Comparison of ENCODE assay signal across 8 mouse cellular contexts in genomic region chr17:29254784-29255183, GRCm38 (mm10). TPM values are rescaled to one million over a fixed set of nuclear protein-coding genes. Genes with fewer than 3 reads are reported as not detected.
DNase-seq lines count a peak whose midpoint lies in the region; ATAC-seq and TF ChIP-seq lines count a peak whose summit lies in the region.
"Not testable (repeated sequence)": the region's sequence is repeated elsewhere in the genome, so short reads cannot be mapped to it uniquely, and the experiment has no call there.
"Had no signal": no experiment of that assay in that cellular context is flagged by ENCODE, and none has a peak within 500 bp of the region (broad histone marks: within the 10 kb centered on the region; RNA-seq: fewer than 3 reads in every experiment).

No protein-coding gene starts in this region.

- H3K4me2 ChIP-seq in heart, embryonic 13.5 days; heart, embryonic 16.5 days (ENCODE audit: low read depth, low read length): not testable (repeated sequence)

- not testable (repeated sequence) for TF ChIP-seq POLR2A in liver, adult 2 months (IDR thresholded peaks at IDR 0.05; ENCODE audit: extremely low read depth, insufficient read depth, low read length)

- WGBS in heart, embryonic 10.5 days, result 93% methylated on average over 6 of the region's 6 CpGs
- WGBS in heart, embryonic 13.5 days, result 84% methylated on average over 6 of the region's 6 CpGs
- 80% methylated on average over 6 of the region's 6 CpGs for WGBS in heart, embryonic 16.5 days
- WGBS in liver, adult 2 months, result 33% methylated on average over 6 of the region's 6 CpGs

- not testable (repeated sequence) for H3K79me2 ChIP-seq in liver, adult 2 months (ENCODE audit: control insufficient read depth, insufficient read depth, low read length)

- DNase-seq in adrenal gland, postnatal 10 days, result peak; percentile 48
- peak; percentile 35 to 37 for DNase-seq in adrenal gland, postnatal 36 days
- not testable (repeated sequence) for DNase-seq in heart, embryonic 10.5 days (ENCODE audit: low spot score)
- peak; percentile 77 for DNase-seq in liver, adult 2 months (ENCODE audit: extremely low read depth, low read depth, low spot score)

- H3K27me3 ChIP-seq in heart, embryonic 10.5 days (ENCODE audit: insufficient read depth, poor library complexity, severe bottlenecking); heart, embryonic 13.5 days (replicated peaks); heart, embryonic 16.5 days (ENCODE audit: control insufficient read depth, insufficient read depth, low read length); liver, adult 2 months (ENCODE audit: control insufficient read depth, insufficient read depth, low read length): not testable (repeated sequence)

- H3K9ac ChIP-seq in heart, embryonic 13.5 days, result peak overlapping the region; percentile 51; the same call in 1 of the 2 replicates
- H3K9ac ChIP-seq in heart, embryonic 16.5 days (ENCODE audit: low read length); liver, adult 2 months (ENCODE audit: low read depth, low read length): not testable (repeated sequence)

- peaks cover 87% of the 10 kb centered on the region for H3K4me1 ChIP-seq in heart, embryonic 10.5 days
- peaks cover 99% of the 10 kb centered on the region for H3K4me1 ChIP-seq in heart, embryonic 13.5 days
- H3K4me1 ChIP-seq in heart, embryonic 16.5 days (ENCODE audit: control insufficient read depth, insufficient read depth, low read length), result peaks cover 83% of the 10 kb centered on the region
- peaks cover 41% of the 10 kb centered on the region for H3K4me1 ChIP-seq in liver, adult 2 months (ENCODE audit: control insufficient read depth, insufficient read depth, low read length)

- not testable (repeated sequence) for TF ChIP-seq CTCF in liver, adult 2 months (IDR thresholded peaks at IDR 0.05; ENCODE audit: low read depth, low read length)

- H3K27ac ChIP-seq in heart, embryonic 10.5 days, result peak overlapping the region; percentile 77
- peak overlapping the region; percentile 95 for H3K27ac ChIP-seq in heart, embryonic 13.5 days (replicated peaks)
- H3K27ac ChIP-seq in heart, embryonic 16.5 days (ENCODE audit: low read length), result peak overlapping the region; percentile 86
- peak overlapping the region; percentile 70 for H3K27ac ChIP-seq in liver, adult 2 months (replicated peaks; ENCODE audit: insufficient read depth, low read depth, low read length)

- H3K9me3 ChIP-seq in heart, embryonic 10.5 days; heart, embryonic 13.5 days; heart, embryonic 16.5 days (replicated peaks; ENCODE audit: control insufficient read depth, low read length): not testable (repeated sequence)

- H3K4me3 ChIP-seq in heart, embryonic 10.5 days; heart, embryonic 13.5 days; heart, embryonic 16.5 days (ENCODE audit: low read length); liver, adult 2 months (ENCODE audit: insufficient read depth, low read depth, low read length): not testable (repeated sequence)

- peaks cover 88% of the 10 kb centered on the region for H3K36me3 ChIP-seq in heart, embryonic 10.5 days
- H3K36me3 ChIP-seq in heart, embryonic 13.5 days, result peaks cover 62% of the 10 kb centered on the region
- not testable (repeated sequence) for H3K36me3 ChIP-seq in heart, embryonic 16.5 days (ENCODE audit: control insufficient read depth, insufficient read depth); liver, adult 2 months (ENCODE audit: control insufficient read depth, insufficient read depth, low read length)

- not testable (repeated sequence) for ATAC-seq in heart, embryonic 13.5 days (ENCODE audit: extremely low read depth, insufficient number of reproducible peaks, low FRiP score, low TSS enrichment); heart, embryonic 16.5 days (replicated peaks; ENCODE audit: extremely low read depth, insufficient read depth, low FRiP score)

RNA-seq across cellular contexts. Expression of gene Ppil1, which starts 9.2 kb away (rescaled TPM):
- 10 to 100 TPM; 24.6 to 27.9 TPM for total RNA-seq in adrenal gland, postnatal 10 days (2021)
- 10 to 100 TPM; 20.4 to 25.3 TPM for total RNA-seq in adrenal gland, postnatal 36 days (2021)
- polyA plus RNA-seq in heart, embryonic 10.5 days (2016; fragmentation: Nextera tagmentation; extraction: Ambion mirVana), result 147 and 188 TPM in 2 replicates
- polyA plus RNA-seq in heart, embryonic 13.5 days (2015; fragmentation: Nextera tagmentation; extraction: Ambion mirVana), result 106 and 128 TPM in 2 replicates
- polyA plus RNA-seq in heart, embryonic 16.5 days (2015; fragmentation: Nextera tagmentation; extraction: Ambion mirVana), result 101 and 104 TPM in 2 replicates
- total RNA-seq in liver, adult 2 months (2014; rRNA removed), result 14.7 and 17.1 TPM in 2 replicates
- polyA plus RNA-seq in liver, adult 2 months (2012; rRNA removed), result 10.4 and 14.1 TPM in 2 replicates

RNA-seq across cellular contexts. Expression of gene BC004004, which starts 13.8 kb away (rescaled TPM):
- total RNA-seq in adrenal gland, postnatal 10 days (2021), result 100 to 1,000 TPM; 158 to 160 TPM
- 100 to 1,000 TPM; 112 to 130 TPM for total RNA-seq in adrenal gland, postnatal 36 days (2021)
- polyA plus RNA-seq in heart, embryonic 10.5 days (2016; fragmentation: Nextera tagmentation; extraction: Ambion mirVana), result 79.2 and 94.0 TPM in 2 replicates
- polyA plus RNA-seq in heart, embryonic 13.5 days (2015; fragmentation: Nextera tagmentation; extraction: Ambion mirVana), result 85.0 and 91.9 TPM in 2 replicates
- 95.4 and 96.8 TPM in 2 replicates for polyA plus RNA-seq in heart, embryonic 16.5 days (2015; fragmentation: Nextera tagmentation; extraction: Ambion mirVana)
- total RNA-seq in liver, adult 2 months (2014; rRNA removed), result 85.9 and 94.0 TPM in 2 replicates
- polyA plus RNA-seq in liver, adult 2 months (2012; rRNA removed), result 113 and 114 TPM in 2 replicates

RNA-seq across cellular contexts. Expression of gene Cpne5, which starts 16.8 kb away (rescaled TPM):
- 1 to 10 TPM; 1.0 to 1.6 TPM for total RNA-seq in adrenal gland, postnatal 10 days (2021)
- total RNA-seq in adrenal gland, postnatal 36 days (2021), result under 1 TPM; 0.17 to 0.76 TPM
- 18.0 and 23.3 TPM in 2 replicates for polyA plus RNA-seq in heart, embryonic 10.5 days (2016; fragmentation: Nextera tagmentation; extraction: Ambion mirVana)
- 17.4 and 21.0 TPM in 2 replicates for polyA plus RNA-seq in heart, embryonic 13.5 days (2015; fragmentation: Nextera tagmentation; extraction: Ambion mirVana)
- polyA plus RNA-seq in heart, embryonic 16.5 days (2015; fragmentation: Nextera tagmentation; extraction: Ambion mirVana), result 13.3 and 14.1 TPM in 2 replicates
- not detected in 2 replicates for total RNA-seq in liver, adult 2 months (2014; rRNA removed)
- not detected in 2 replicates for polyA plus RNA-seq in liver, adult 2 months (2012; rRNA removed)
- total RNA-seq: gastrocnemius, adult 18-20 months; gastrocnemius, postnatal 36 days had no signal

Comparison
In these comparisons a context has a peak if more than half of its experiments do, and no peak if none do; other contexts are left out.
1. RNA of gene Cpne5, which starts 16.8 kb away (polyA plus RNA-seq): 17.4 to 21.0 TPM in heart, embryonic 13.5 days, 18.0 to 23.3 TPM in heart, embryonic 10.5 days and 13.3 to 14.1 TPM in heart, embryonic 16.5 days; not detected in liver, adult 2 months; every median in the first group is over 10 times any median in the second.
2. Peak in every context shown above with its lines, with median percentiles within 50 percentile points of each other: H3K27ac ChIP-seq.